Mouse (Mus musculus): ENCODE data around the gene Mep1a.

The Mep1a gene

DNA sequence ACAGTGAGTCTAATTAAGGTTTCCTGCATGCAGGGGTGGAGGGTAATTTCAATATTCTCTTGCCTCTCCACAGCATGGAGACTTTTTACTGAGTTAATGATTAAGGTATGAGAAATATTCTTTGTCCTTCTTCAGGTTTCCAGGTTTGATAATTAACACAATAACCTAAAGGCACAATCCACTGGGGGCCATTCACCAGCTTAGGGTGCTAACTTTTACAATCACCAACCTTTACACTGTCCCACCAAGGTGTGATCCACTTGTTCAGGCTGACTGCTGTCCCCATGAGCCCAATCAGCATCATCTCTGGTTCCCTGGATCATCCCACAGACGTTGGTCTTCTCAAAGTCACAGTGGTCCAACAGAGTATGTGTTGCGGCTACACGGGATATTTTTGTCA lies 16.6 kb downstream of the Mep1a start:
- DNase-seq (ENCODE audit: low read depth, low spot score) = no peak

- DNase-seq (ENCODE audit: low read depth, low spot score) = no peak
These were observed 25.0 kb downstream of the Mep1a start for GRCm38 (mm10) chr17:43477621-43478020.

GRCm38 (mm10) chr17:43474775-43475174 lies 27.8 kb downstream of the Mep1a start:
- DNase-seq (ENCODE audit: low read depth, low spot score) = no peak

- DNase-seq (ENCODE audit: low read depth, low spot score) = no peak
These were observed 30.1 kb downstream of the Mep1a start for GRCm38 (mm10) chr17:43472558-43472957.

- DNase-seq (ENCODE audit: low read depth, low spot score) = no peak
These were observed 32.6 kb downstream of the Mep1a start for GRCm38 (mm10) chr17:43470039-43470438.

DNA sequence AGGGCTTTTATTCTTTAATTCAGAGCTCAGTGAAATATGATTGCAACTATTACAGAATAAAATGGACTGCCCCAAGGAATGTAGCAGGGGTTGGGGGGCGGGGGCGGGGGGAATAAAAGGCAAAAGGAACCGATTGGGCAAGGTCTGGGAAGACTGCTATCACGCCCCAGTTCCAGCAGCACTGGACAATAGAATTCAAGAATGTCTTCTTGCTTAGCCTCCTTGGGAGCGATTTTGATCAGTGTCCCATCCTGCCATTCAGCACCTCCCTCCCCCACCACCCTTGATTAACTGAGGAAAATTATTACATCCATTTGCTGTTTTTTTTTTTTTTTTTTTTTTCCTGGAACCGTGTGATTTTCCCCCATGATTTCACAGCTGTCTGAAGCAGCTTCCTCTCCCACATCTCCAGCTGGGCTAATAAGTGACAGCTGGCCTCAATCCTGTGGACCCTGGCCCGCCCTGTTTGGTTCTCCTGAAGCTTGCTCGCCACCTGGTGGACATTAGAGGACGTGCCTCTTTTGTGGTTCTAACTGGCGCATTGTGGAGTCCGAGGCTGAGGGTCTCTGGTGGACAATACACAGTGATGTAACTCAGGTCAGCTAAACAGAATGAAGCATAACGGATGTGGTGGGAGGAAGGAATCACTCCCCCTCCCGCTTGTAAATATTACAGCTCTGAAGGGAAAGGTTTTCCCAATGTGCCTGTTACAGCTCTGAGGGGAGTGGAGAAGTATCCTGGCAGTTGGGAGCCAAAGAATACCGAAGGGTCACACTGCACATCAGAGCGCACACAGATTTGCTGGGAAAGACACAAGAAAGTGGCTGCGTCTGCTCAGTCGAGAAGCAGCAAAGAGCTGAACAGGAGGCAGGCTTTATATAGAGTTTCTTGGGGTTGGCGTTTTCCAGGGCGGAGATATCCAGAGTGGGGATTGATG lies 42.1 kb downstream of the Mep1a start:
- DNase-seq (ENCODE audit: low read depth, low spot score) = peak; percentile 34

DNA sequence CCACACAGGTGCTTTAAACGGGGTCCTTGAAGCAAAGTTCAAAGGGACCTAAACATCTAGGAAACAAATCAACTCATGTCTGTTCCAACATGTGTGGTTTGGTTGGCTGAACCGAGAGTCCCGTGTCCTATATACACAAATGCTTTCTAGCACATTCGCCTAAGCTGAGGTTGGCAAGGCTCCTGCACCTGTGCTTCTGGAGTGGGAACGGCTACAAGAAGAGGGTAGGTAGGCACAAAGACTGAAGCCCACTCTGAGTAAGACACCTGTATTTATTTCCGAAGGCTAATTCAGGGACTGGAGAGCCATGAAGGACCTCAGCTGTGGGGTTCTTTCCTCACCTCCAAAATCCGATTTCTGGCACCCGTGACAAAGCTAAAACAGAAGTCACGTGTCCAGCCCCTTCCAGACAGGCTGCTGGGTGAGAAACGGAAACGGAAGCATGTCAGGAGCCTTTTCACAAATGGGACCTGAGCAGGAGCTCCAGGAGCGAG lies 42.8 kb downstream of the Mep1a start:
- no peak for DNase-seq (ENCODE audit: low read depth, low spot score)

DNA sequence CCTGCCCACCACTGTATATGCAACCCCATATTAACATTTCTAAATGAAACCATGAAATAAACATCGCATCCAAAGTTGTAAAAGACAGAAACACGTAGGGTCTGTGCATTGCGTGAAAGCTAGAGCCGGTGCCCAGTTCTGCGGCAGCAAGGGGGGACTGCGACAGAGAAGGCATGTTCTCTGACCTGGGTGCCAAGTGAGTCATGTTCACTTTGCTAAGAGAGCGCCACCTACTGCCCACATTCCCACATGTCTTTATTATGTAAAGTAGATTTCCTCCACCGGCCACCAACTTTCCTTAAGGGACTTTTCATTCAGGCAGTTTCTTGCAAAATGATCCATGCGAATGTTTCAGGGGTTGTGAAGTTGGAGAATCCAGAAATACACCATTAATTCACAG lies 44.0 kb downstream of the Mep1a start:
- peak; percentile 24 for DNase-seq (ENCODE audit: low read depth, low spot score)

- no peak for DNase-seq (ENCODE audit: low read depth, low spot score)
These were observed 51.4 kb downstream of the Mep1a start for GRCm38 (mm10) chr17:43451216-43451615.

DNA sequence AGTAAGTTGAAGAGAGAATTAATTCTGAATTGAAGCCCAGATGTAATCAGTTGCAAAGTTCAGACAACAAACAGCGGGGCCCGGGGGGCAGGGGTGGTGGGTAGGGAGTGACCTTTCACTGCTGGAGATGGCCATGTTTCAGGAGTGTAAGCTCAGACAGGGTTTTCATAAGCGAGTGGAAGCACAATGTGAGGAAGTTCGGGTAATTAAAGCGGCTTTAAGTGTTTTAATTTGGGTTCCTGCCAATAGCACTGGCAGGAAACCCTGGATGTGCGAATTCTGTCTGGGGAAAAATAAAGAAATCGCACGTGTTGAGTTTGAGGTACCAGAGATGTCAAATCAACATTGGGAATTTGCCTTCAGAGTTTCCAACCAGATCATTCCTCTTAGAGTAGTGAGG lies 68.1 kb downstream of the Mep1a start:
- DNase-seq (ENCODE audit: low read depth, low spot score) = no peak

DNA sequence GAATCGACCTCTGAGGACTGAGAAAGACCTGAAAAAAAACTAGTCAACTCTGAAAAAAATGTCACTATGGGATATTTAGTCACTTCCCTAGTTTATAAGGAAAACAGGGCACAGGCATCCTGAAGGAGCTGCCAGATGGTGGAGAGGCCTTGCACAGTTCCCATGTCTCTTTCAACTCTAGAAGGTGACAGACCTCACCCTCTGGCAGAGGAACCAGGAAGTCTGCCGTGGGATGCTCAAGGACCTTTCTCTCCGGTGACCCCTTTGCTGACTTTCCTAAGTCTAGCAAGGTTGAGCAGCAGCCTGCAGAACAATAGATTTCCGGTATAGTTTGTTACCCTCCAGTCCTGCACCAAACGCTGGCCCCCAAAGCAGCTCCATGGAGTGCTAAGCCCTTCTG lies 70.9 kb downstream of the Mep1a start:
- no peak for DNase-seq (ENCODE audit: low read depth, low spot score)
